Mouse (Mus musculus) stomach, embryonic 15.5 days (tissue): ENCODE measurements around the gene Gm49337. TPM values are rescaled to one million over a fixed set of nuclear protein-coding genes. Genes with fewer than 3 reads are reported as not detected.

Experiments used
- ATAC-seq: fragments of 200-750 bp; cut with Nextera tagmentation; 2 replicates; pipeline ENCODE4 v1.8.0; 2017; ENCODE audit warnings: low read depth, moderate number of reproducible peaks, moderate TSS enrichment; ENCODE audit not compliant: insufficient read depth, low FRiP score
- H3K27ac ChIP-seq: fragments of 300-500 bp; sonication (generic); 2 replicates; pipeline ENCODE4 v1.5.1; 2015; ENCODE audit warnings: mild to moderate bottlenecking, inconsistent platforms
- H3K27me3 ChIP-seq: fragments of 300-500 bp; sonication (generic); replicated peaks from 2 replicates; pipeline ENCODE4 v1.6.1; 2015; ENCODE audit warnings: inconsistent platforms
- H3K36me3 ChIP-seq: fragments of 300-500 bp; sonication (generic); 2 replicates; pipeline ENCODE4 v1.6.1; 2015; ENCODE audit warnings: inconsistent platforms
- H3K4me1 ChIP-seq: fragments of 300-500 bp; sonication (generic); 2 replicates; pipeline ENCODE4 v1.6.1; 2015; ENCODE audit warnings: inconsistent platforms
- H3K4me2 ChIP-seq: fragments of 300-500 bp; sonication (generic); 2 replicates; pipeline ENCODE4 v1.6.1; 2015; ENCODE audit warnings: mild to moderate bottlenecking, inconsistent platforms
- H3K4me3 ChIP-seq: fragments of 300-500 bp; sonication (generic); replicated peaks from 2 replicates; pipeline ENCODE4 v1.5.1; 2015; ENCODE audit warnings: inconsistent platforms
- H3K9ac ChIP-seq: fragments of 300-500 bp; sonication (generic); 2 replicates; pipeline ENCODE4 v1.6.1; 2015; ENCODE audit warnings: inconsistent platforms
- H3K9me3 ChIP-seq: fragments of 300-500 bp; sonication (generic); 2 replicates; pipeline ENCODE4 v1.6.1; 2016; ENCODE audit warnings: inconsistent platforms
- WGBS: fragments of 180-500 bp; shearing (Covaris S2); methylation state at CpG from one replicate; pipeline ENCODE4 v1.1.7; 2015; 5-methylcytosine and 5-hydroxymethylcytosine counted together
- polyA plus RNA-seq: library from polyadenylated mRNA; unstranded; fragments of >200 nt; fragmentation: Nextera tagmentation; extraction: Ambion mirVana; gene quantifications from 2 replicates; pipeline ENCODE4 v1.2.1, GENCODE M21; 2015

Gm49337 gene
- polyA plus RNA-seq, 1 experiment from 2014 or later: not detected

GRCm38 (mm10) chr4:116165708-116166407 is 7.3 kb upstream of the Gm49337 start:
- Histone ChIP-seq H3K4me1 (peaks cover 5% of the 10 kb centered on the region; the same call in 1 of the 2 replicates), H3K9me3 (no peaks in the 10 kb centered on the region), H3K36me3 (no peaks in the 10 kb centered on the region), H3K4me2 (no peak overlapping the region; the same call in 1 of the 2 replicates), H3K27me3 (no peaks in the 10 kb centered on the region), H3K9ac (no peak overlapping the region), H3K4me3 (no peak overlapping the region), H3K27ac (peak overlapping the region; percentile 60)
- ATAC-seq: peak; percentile 48
- 39% methylated on average over 8 of the region's 8 CpGs for WGBS

- no peaks in the 10 kb centered on the region for H3K36me3 ChIP-seq
- no peaks in the 10 kb centered on the region for H3K9me3 ChIP-seq
- no peak within 1 kb of the TSS; the same call in 1 of the 2 replicates for H3K4me3 ChIP-seq
- H3K27me3 ChIP-seq: no peaks in the 10 kb centered on the region
- H3K9ac ChIP-seq: no peak within 1 kb of the TSS; the same call in 1 of the 2 replicates
- WGBS: 22% methylated on average over 7 of the region's 7 CpGs
- H3K4me1 ChIP-seq: peaks cover 5% of the 10 kb centered on the region; the same call in 1 of the 2 replicates
- H3K27ac ChIP-seq: no peak within 1 kb of the TSS
- ATAC-seq: peak; percentile 38; the same call in 1 of the 2 replicates
- H3K4me2 ChIP-seq: peak within 1 kb of the TSS; percentile 35
Observed at GRCm38 (mm10) chr4:116167404-116167803, 5.8 kb upstream of the Gm49337 start, which contains the start of gene Tspan1. TSS of gene Tspan1 (minus strand) at chr4:116167601.

- Histone ChIP-seq H3K9ac (no peak overlapping the region), H3K4me3 (no peak overlapping the region), H3K4me1 (peaks cover 5% of the 10 kb centered on the region; the same call in 1 of the 2 replicates), H3K27me3 (no peaks in the 10 kb centered on the region), H3K9me3 (no peaks in the 10 kb centered on the region), H3K27ac (no peak overlapping the region), H3K36me3 (no peaks in the 10 kb centered on the region), H3K4me2 (no peak overlapping the region)
- no peak for ATAC-seq
- 75% methylated on average over 7 of the region's 8 CpGs for WGBS
Observed at GRCm38 (mm10) chr4:116168617-116169352, 4.4 kb upstream of the Gm49337 start.

GRCm38 (mm10) chr4:116169353-116169672 is 3.9 kb upstream of the Gm49337 start:
- no peak overlapping the region for H3K4me3 ChIP-seq
- no peak for ATAC-seq
- no peaks in the 10 kb centered on the region for H3K9me3 ChIP-seq
- H3K27ac ChIP-seq: no peak overlapping the region
- H3K36me3 ChIP-seq: no peaks in the 10 kb centered on the region
- 69% methylated on average over 3 of the region's 3 CpGs for WGBS
- H3K9ac ChIP-seq: no peak overlapping the region
- peaks cover 6% of the 10 kb centered on the region for H3K4me1 ChIP-seq
- H3K27me3 ChIP-seq: no peaks in the 10 kb centered on the region
- H3K4me2 ChIP-seq: no peak overlapping the region

GRCm38 (mm10) chr4:116173752-116174151 is 568 bp downstream of the Gm49337 start:
- peaks cover 30% of the 10 kb centered on the region for H3K4me1 ChIP-seq
- no peak overlapping the region for H3K4me2 ChIP-seq
- H3K27me3 ChIP-seq: no peaks in the 10 kb centered on the region
- no peaks in the 10 kb centered on the region for H3K9me3 ChIP-seq
- H3K27ac ChIP-seq: no peak overlapping the region
- WGBS: 88% methylated on average over 4 of the region's 4 CpGs
- H3K4me3 ChIP-seq: no peak overlapping the region
- ATAC-seq: no peak
- no peaks in the 10 kb centered on the region for H3K36me3 ChIP-seq
- no peak overlapping the region for H3K9ac ChIP-seq

GRCm38 (mm10) chr4:116174466-116175116 is 1.4 kb downstream of the Gm49337 start:
- no peak overlapping the region for H3K4me2 ChIP-seq
- peaks cover 30% of the 10 kb centered on the region for H3K4me1 ChIP-seq
- no peak overlapping the region for H3K9ac ChIP-seq
- H3K4me3 ChIP-seq: no peak overlapping the region
- no peaks in the 10 kb centered on the region for H3K9me3 ChIP-seq
- 43% methylated on average over 6 of the region's 6 CpGs for WGBS
- no peaks in the 10 kb centered on the region for H3K27me3 ChIP-seq
- no peak for ATAC-seq
- peak overlapping the region; percentile 45 for H3K27ac ChIP-seq
- no peaks in the 10 kb centered on the region for H3K36me3 ChIP-seq

GRCm38 (mm10) chr4:116175136-116175535 is 2.0 kb downstream of the Gm49337 start:
- H3K9me3 ChIP-seq: no peaks in the 10 kb centered on the region
- no peaks in the 10 kb centered on the region for H3K27me3 ChIP-seq
- no peak overlapping the region for H3K4me3 ChIP-seq
- H3K36me3 ChIP-seq: no peaks in the 10 kb centered on the region
- H3K4me2 ChIP-seq: no peak overlapping the region
- no peak overlapping the region for H3K9ac ChIP-seq
- ATAC-seq: no peak
- H3K27ac ChIP-seq: peak overlapping the region; percentile 45
- peaks cover 30% of the 10 kb centered on the region for H3K4me1 ChIP-seq

GRCm38 (mm10) chr4:116175711-116176542 is 2.7 kb downstream of the Gm49337 start:
- Histone ChIP-seq H3K4me2 (peak overlapping the region; percentile 52), H3K27me3 (no peaks in the 10 kb centered on the region), H3K4me1 (peaks cover 30% of the 10 kb centered on the region), H3K36me3 (no peaks in the 10 kb centered on the region), H3K9me3 (no peaks in the 10 kb centered on the region), H3K27ac (peak overlapping the region; percentile 91), H3K4me3 (peak overlapping the region; percentile 26; the same call in 1 of the 2 replicates), H3K9ac (peak overlapping the region; percentile 8; the same call in 1 of the 2 replicates)
- 42% methylated on average over 7 of the region's 7 CpGs for WGBS
- ATAC-seq: peak; percentile 63

GRCm38 (mm10) chr4:116176543-116176988 is 3.4 kb downstream of the Gm49337 start:
- Histone ChIP-seq H3K27me3 (no peaks in the 10 kb centered on the region), H3K36me3 (no peaks in the 10 kb centered on the region), H3K27ac (peak overlapping the region; percentile 91), H3K9me3 (no peaks in the 10 kb centered on the region), H3K4me2 (peak overlapping the region; percentile 52), H3K9ac (peak overlapping the region; percentile 8; the same call in 1 of the 2 replicates), H3K4me3 (peak overlapping the region; percentile 26; the same call in 1 of the 2 replicates), H3K4me1 (peaks cover 30% of the 10 kb centered on the region)
- WGBS: 15% methylated on average over 10 of the region's 10 CpGs
- ATAC-seq: peak; percentile 90

- ATAC-seq: peak; percentile 38
- Histone ChIP-seq H3K4me3 (no peak overlapping the region), H3K9ac (no peak overlapping the region), H3K27me3 (no peaks in the 10 kb centered on the region), H3K9me3 (no peaks in the 10 kb centered on the region), H3K36me3 (no peaks in the 10 kb centered on the region), H3K4me2 (peak overlapping the region; percentile 52), H3K4me1 (peaks cover 30% of the 10 kb centered on the region), H3K27ac (peak overlapping the region; percentile 91)
- WGBS: 26% methylated on average over 5 of the region's 5 CpGs
Observed at GRCm38 (mm10) chr4:116177140-116177539, 4.0 kb downstream of the Gm49337 start.

- WGBS: 62% methylated on average over 3 of the region's 3 CpGs
Observed at GRCm38 (mm10) chr4:116182079-116182478, 8.9 kb downstream of the Gm49337 start.

More at GRCm38 (mm10) chr4:116182079-116182478, 8.9 kb downstream of the Gm49337 start:
- Histone ChIP-seq H3K4me1 (peaks cover 10% of the 10 kb centered on the region), H3K9me3 (no peaks in the 10 kb centered on the region), H3K36me3 (no peaks in the 10 kb centered on the region), H3K9ac (no peak overlapping the region), H3K27ac (no peak overlapping the region), H3K27me3 (0 out of 2 replicates have a peak, but pooled peaks cover 3% of the 10 kb centered on the region), H3K4me3 (no peak overlapping the region), H3K4me2 (no peak overlapping the region)
- no peak for ATAC-seq
